ENCODE assay signal across 28 mouse cellular contexts in genomic region chr13:46450623-46451022, GRCm38 (mm10). TPM values are rescaled to one million over a fixed set of nuclear protein-coding genes. Genes with fewer than 3 reads are reported as not detected.
DNase-seq lines count a peak whose midpoint lies in the region; ATAC-seq and TF ChIP-seq lines count a peak whose summit lies in the region.
"Had no signal": no experiment of that assay in that cellular context is flagged by ENCODE, and none has a peak within 500 bp of the region (broad histone marks: within the 10 kb centered on the region; RNA-seq: fewer than 3 reads in every experiment).

No protein-coding gene starts in this region.

- no peak for TF ChIP-seq CTCF in lung, postnatal 0 days (IDR thresholded peaks at IDR 0.05)

- H3K4me2 ChIP-seq in lung, postnatal 0 days (replicated peaks; ENCODE audit: low read depth, low read length) = no peak overlapping the region
- H3K4me2 ChIP-seq: forebrain, embryonic 13.5 days; heart, embryonic 11.5 days; hindbrain, embryonic 12.5 days; liver, embryonic 12.5 days; midbrain, embryonic 13.5 days; neural tube, embryonic 13.5 days had no signal

- ATAC-seq in lung, postnatal 0 days = peak; percentile 48
- ATAC-seq: forebrain, embryonic 13.5 days; intestine, embryonic 16.5 days; liver, embryonic 12.5 days; liver, postnatal 0 days; midbrain, embryonic 13.5 days; Patski had no signal

- H3K27me3 ChIP-seq in lung, postnatal 0 days (replicated peaks; ENCODE audit: insufficient read depth, low read length) = no peaks in the 10 kb centered on the region
- H3K27me3 ChIP-seq: forebrain, embryonic 13.5 days; hindbrain, embryonic 12.5 days; liver, embryonic 12.5 days; midbrain, embryonic 13.5 days; neural tube, embryonic 13.5 days had no signal

- H3K36me3 ChIP-seq in lung, postnatal 0 days (ENCODE audit: insufficient read depth, low read length) = no peaks in the 10 kb centered on the region
- H3K36me3 ChIP-seq: hindbrain, embryonic 12.5 days; liver, embryonic 12.5 days; midbrain, embryonic 13.5 days; neural tube, embryonic 13.5 days had no signal

- no peak overlapping the region for H3K9ac ChIP-seq in lung, postnatal 0 days (replicated peaks; ENCODE audit: low read depth)
- H3K9ac ChIP-seq: forebrain, embryonic 13.5 days; hindbrain, embryonic 12.5 days; liver, embryonic 12.5 days; liver, postnatal 0 days; midbrain, embryonic 13.5 days; neural tube, embryonic 13.5 days had no signal

- peak; percentile 34; the same call in 1 of the 2 replicates for TF ChIP-seq EP300 in lung, postnatal 0 days (IDR thresholded peaks at IDR 0.05)

- H3K4me1 ChIP-seq in lung, postnatal 0 days (ENCODE audit: insufficient read depth, low read depth, low read length) = no peaks in the 10 kb centered on the region
- H3K4me1 ChIP-seq: forebrain, embryonic 13.5 days; hindbrain, embryonic 12.5 days; liver, embryonic 12.5 days; midbrain, embryonic 13.5 days; neural tube, embryonic 13.5 days had no signal

- DNase-seq in left cerebral cortex, postnatal 4 days = peak; percentile 3
- no peak for DNase-seq in left cerebral cortex, postnatal 36 days (ENCODE audit: low spot score in 2 of 2)
- peak; percentile 50 for DNase-seq in lung, postnatal 0 days (ENCODE audit: low spot score)
- peak; percentile 11 to 26 for DNase-seq in lung, postnatal 4 days
- no peak for DNase-seq in urinary bladder, adult 2 months (ENCODE audit: low spot score)
- no peak for DNase-seq in left cerebral cortex, adult 8-10 months (ENCODE audit: low spot score in 2 of 2)
- DNase-seq in cerebellum, postnatal 25 days = no peak
- DNase-seq: adrenal gland, postnatal 25 days; cerebellum, adult 11-12 months; cerebellum, adult 9-11 months; gastrocnemius, postnatal 25 days; heart, adult 18-20 months; heart, postnatal 36 days; kidney, adult 9 months; kidney, postnatal 10 days; liver, postnatal 0 days; thymus, postnatal 14 days had no signal

- no peak overlapping the region for H3K27ac ChIP-seq in lung, postnatal 0 days (ENCODE audit: low read length)
- H3K27ac ChIP-seq: forebrain, embryonic 13.5 days; hindbrain, embryonic 12.5 days; liver, embryonic 12.5 days; midbrain, embryonic 13.5 days; neural tube, embryonic 13.5 days had no signal

- intact Hi-C loops in left cerebral cortex, postnatal 4 days (cut with DNase I) = no loop called here
- intact Hi-C loops in left cerebral cortex, postnatal 36 days (cut with DNase I) = no loop called here

- H3K9me3 ChIP-seq in lung, postnatal 0 days (ENCODE audit: low read length) = no peaks in the 10 kb centered on the region
- H3K9me3 ChIP-seq: forebrain, embryonic 13.5 days; hindbrain, embryonic 12.5 days; liver, embryonic 12.5 days; midbrain, embryonic 13.5 days; neural tube, embryonic 13.5 days had no signal

- no peak overlapping the region for H3K4me3 ChIP-seq in lung, postnatal 0 days (ENCODE audit: low read depth, low read length)
- H3K4me3 ChIP-seq: forebrain, embryonic 13.5 days; hindbrain, embryonic 12.5 days; liver, embryonic 12.5 days; megakaryocyte, embryonic 14.5 days; midbrain, embryonic 13.5 days; neural tube, embryonic 13.5 days had no signal

- 40% methylated on average over 7 of the region's 7 CpGs for whole genome bisulfite sequencing in lung, postnatal 0 days

RNA-seq across cellular contexts. Expression of gene Rbm24, which starts 32.4 kb away (rescaled TPM):
- total RNA-seq in left cerebral cortex, postnatal 4 days (2021) = 10 to 100 TPM; 27.4 to 31.0 TPM
- 10 to 100 TPM; 19.7 to 23.8 TPM for total RNA-seq in left cerebral cortex, postnatal 36 days (2021)
- 2.5 and 2.9 TPM in 2 replicates for polyA plus RNA-seq in lung, postnatal 0 days (2015; fragmentation: Nextera tagmentation; extraction: Ambion mirVana)
- 25.2 and 39.0 TPM in 2 replicates for polyA plus RNA-seq in urinary bladder, adult 2 months (2012; rRNA removed)
- 10 to 100 TPM; 19.2 to 24.5 (median 22.4) TPM for total RNA-seq in left cerebral cortex, adult 8-10 months (2022)
- total RNA-seq: common myeloid progenitor, adult 5-6 weeks; MEL had no signal

RNA-seq across cellular contexts. Expression of gene Cap2, which starts 51.0 kb away (rescaled TPM):
- 10 to 100 TPM; 23.1 to 23.6 TPM for total RNA-seq in left cerebral cortex, postnatal 4 days (2021)
- 100 to 1,000 TPM; 240 to 264 TPM for total RNA-seq in left cerebral cortex, postnatal 36 days (2021)
- 5.3 and 5.8 TPM in 2 replicates for polyA plus RNA-seq in lung, postnatal 0 days (2015; fragmentation: Nextera tagmentation; extraction: Ambion mirVana)
- 101 and 119 TPM in 2 replicates for polyA plus RNA-seq in urinary bladder, adult 2 months (2012; rRNA removed)
- 100 to 1,000 TPM; 205 to 244 (median 221) TPM for total RNA-seq in left cerebral cortex, adult 8-10 months (2022)
- polyA plus RNA-seq: Patski had no signal

Comparison
In these comparisons a context has a peak if more than half of its experiments do, and no peak if none do; other contexts are left out.
1. DNase-seq: peak in left cerebral cortex, postnatal 4 days (single experiment), lung, postnatal 0 days (single experiment) and lung, postnatal 4 days (2 of 2); none in left cerebral cortex, postnatal 36 days (0 of 2), urinary bladder, adult 2 months (single experiment), left cerebral cortex, adult 8-10 months (0 of 2) and cerebellum, postnatal 25 days (0 of 2).
2. RNA of gene Cap2, which starts 51.0 kb away (total RNA-seq): 240 to 264 TPM in left cerebral cortex, postnatal 36 days and 205 to 244 TPM in left cerebral cortex, adult 8-10 months; 23.1 to 23.6 TPM in left cerebral cortex, postnatal 4 days; every median in the first group is over 4 times any median in the second.